Mouse (Mus musculus) urinary bladder, postnatal 14 days (tissue): ENCODE data around the gene Olfr173.

ENCODE experiments used
- DNase-seq: peaks from one replicate; pipeline ENCODE4 v3.0.0; 2021; ENCODE audit warnings: low spot score

The Olfr173 gene

DNA sequence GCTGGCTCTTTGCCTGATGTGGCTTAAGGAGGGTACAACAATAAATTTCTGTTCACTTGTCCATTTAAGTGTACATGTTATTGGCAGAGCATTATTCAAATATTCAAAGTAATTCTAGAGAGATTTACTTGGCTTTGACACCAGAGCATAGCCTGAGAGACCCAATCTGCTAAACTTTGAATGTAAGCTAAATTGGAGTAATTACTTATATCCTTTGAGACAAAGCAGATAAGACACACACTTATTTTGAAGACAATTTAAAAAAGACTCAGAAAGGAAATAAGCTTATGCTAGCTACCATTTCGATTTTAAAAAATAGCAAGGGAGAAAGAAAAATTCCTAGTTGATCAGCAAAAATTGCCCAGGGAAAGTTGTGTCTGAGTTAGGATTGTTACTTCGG is at the start of gene Olfr173:
Gene Olfr173 (minus strand): TSS at position 101 of the 400 bp plus-strand sequence.
- DNase-seq = no peak

DNA sequence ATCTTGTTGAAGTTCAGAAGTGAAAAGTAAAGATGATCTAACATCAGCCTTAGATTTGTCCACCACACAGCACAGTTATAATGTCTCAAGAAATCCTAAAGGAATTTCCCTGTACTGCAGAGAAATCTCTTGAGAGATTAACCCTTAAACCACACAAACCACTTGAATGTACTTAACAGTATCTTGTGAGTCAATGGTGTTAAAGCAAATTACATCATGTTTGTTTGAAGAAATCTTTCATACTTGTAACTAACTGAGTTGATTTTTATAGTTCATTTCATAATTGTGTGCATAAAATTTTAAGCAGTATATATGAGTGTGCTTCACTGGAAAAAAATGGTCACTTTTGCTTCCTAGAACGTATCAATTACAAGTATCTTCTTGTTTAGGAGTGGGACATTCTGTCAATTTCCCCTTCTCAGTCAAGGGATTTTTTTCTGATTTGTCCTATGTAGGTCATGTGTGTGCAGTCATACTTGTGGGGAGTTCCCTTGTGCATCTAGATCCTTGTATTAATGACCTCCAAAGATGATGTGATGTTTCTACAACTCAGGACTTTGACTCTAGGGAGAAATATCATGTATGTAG is 26.8 kb upstream of the Olfr173 start, which contains the start of gene Olfr175-ps1:
Gene Olfr175-ps1 (minus strand): TSS at position 51 of the 588 bp plus-strand sequence.
- no peak for DNase-seq

DNA sequence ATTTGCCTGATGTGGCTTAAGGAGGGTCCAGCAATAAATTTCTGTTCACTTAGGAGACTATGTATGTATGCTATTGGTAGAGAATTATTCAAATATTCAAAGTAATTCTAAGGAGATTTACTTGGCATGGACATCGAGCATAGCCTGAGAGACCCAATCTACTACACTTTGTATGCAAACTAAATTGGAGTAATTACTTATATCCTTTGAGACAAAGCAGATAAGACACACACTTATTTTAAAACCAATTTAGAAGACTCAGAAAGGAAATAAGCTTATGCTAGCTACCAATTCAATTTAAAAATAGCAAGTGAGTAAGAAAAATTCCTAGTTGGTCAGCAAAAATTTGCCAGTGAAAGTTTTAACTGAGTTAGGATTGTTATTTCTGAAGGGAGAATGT is 37.0 kb downstream of the Olfr173 start, which contains the start of gene Olfr172:
Gene Olfr172 (minus strand): TSS at position 101 of the 400 bp plus-strand sequence.
- DNase-seq = no peak

DNA sequence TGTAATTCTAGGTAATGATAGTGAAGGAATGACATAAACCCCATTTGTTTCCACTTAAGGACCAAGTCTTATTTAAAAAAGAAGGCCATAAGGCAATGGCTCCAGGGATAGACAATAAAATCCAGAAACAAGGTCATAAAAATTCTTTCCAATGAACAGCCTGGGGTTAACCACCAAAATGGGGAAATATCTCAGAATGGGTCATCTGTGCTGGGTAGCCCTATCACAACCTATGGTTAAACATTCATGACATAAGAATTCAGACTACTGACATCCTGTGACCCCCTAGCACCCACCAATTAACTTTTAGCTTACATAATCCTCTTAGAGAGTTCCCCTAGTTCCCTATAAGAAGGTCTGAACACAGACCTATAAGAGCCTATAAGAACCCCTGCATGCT is 43.9 kb downstream of the Olfr173 start:
- DNase-seq = no peak

DNA sequence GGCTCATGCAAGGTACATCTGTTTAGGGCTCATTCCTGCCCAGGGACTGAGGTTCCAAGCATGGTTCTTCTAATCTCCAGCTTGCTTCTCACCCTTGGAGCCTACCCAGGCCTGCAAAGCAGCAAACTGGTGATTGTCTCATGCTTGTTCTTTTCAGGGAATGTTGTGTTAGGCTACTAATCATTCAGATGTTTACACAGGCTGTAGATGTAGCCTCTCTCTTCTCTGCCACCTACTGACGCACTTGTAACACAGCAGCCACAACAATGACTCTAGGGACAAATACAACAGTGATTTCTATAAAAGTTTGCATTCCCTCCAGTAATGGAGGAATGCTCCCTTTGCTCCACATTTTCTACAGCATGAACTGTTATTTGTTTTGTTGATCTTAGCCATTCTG is 48.8 kb downstream of the Olfr173 start:
- no peak for DNase-seq

DNA sequence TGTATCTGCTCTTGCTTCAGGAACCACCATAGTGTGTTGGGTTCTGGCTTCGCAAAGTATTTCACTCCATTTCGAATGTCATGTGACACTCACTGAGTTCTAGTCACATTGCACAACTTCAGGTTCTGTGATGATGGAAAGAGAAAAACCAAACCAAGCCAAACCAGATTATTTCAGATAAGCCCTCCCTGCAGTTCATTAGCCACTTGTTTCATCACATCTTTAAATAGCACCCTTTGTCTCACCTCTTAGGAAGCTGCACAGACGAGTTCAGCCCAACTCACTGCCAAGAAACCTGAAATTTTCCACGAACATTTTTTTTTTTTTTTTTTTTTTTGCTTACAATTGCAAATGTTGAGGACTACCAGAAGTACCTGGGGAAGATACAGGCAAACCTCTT is 53.4 kb downstream of the Olfr173 start:
- DNase-seq = no peak
